Mouse (Mus musculus): ENCODE data around the gene Gp9. TPM values are rescaled to one million over a fixed set of nuclear protein-coding genes. Genes with fewer than 3 reads are reported as not detected.
A peak's percentile ranks its signal among the peaks of the same experiment; 100 is the strongest.

Gene Gp9
- polyA plus RNA-seq, 1 experiment, result 0.50 TPM

DNA sequence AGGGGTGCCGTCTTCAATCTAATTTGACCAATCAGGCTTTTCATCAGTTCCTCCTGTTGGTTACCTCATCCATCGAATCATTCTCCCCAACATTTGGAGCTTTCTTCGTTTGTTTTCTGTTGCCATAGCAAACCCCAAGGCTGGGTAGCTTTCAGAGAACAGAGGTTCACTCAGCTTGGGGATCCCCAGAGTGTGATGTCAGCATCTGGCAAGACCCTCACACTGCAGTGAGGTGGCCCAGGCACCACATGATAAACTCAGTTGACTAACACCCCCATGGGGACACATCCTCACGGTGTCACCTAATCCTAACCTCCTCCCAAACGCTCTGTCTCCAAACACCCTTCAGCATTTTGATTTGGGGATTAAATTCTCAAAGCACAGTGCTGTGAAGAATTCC lies 34.6 kb upstream of the Gp9 start:
- no peak for TF ChIP-seq GATA1 (IDR thresholded peaks at IDR 0.05; ENCODE audit: low read length)

DNA sequence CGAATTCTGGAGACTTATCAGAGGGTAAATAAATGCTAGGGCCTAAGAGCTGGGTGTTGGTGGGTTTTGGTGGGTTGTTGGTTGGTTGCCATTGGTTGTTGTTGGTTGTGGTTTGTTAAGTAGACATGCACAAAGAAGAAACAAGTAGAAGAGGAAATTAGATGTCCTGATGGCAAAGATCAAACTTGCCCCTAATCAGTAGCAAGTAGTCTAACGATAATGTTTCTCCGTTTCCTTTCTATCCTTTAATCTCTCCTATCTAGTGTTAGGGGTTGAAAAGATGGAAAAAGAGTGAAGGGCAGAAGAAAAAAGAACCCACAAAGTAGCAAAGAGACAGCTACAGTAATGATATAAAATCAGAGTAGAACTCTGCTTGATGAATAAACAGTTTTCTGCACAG lies 33.2 kb upstream of the Gp9 start:
- TF ChIP-seq GATA1 (IDR thresholded peaks at IDR 0.05; ENCODE audit: low read length), result no peak

DNA sequence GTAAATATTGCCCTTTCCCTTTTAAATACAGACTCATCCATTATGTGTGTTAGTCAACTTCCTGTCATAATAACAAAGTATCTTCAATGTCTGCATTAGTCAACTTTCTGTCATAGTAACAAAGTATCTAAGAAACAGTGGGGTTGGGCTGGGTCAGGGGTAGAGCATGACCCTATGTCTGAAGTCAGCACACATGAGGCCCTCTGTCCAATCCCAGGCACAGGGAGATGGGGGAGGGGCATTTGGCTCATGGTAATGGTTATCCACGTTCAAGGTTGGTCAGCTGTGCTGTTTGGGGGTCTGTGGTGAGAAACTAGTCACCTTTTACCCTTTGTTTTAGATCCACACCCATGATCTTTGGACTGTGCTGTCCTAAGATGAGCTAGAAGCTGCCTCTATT lies 32.6 kb upstream of the Gp9 start:
- no peak for TF ChIP-seq GATA1 (IDR thresholded peaks at IDR 0.05; ENCODE audit: low read length)

DNA sequence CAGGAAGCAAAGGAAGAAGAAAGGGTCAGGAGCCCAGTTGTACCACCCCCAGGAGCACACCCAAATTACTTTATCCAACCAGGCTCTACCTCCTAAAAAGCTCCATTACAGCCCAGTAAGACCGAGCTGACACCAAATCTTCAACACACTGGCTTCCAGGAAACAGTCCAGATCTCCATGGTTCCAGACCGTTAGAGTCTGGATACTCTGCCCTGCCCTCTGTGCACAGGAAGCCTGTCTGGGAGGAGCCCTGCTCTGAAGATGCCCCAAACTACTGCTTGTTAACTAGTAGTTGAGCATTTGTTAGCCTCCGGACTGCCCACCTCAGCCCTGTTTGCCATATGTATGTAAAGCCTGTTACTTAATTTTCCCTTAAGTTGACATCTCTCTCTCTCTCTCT lies 31.8 kb upstream of the Gp9 start:
- no peak for TF ChIP-seq GATA1 (IDR thresholded peaks at IDR 0.05; ENCODE audit: low read length)

DNA sequence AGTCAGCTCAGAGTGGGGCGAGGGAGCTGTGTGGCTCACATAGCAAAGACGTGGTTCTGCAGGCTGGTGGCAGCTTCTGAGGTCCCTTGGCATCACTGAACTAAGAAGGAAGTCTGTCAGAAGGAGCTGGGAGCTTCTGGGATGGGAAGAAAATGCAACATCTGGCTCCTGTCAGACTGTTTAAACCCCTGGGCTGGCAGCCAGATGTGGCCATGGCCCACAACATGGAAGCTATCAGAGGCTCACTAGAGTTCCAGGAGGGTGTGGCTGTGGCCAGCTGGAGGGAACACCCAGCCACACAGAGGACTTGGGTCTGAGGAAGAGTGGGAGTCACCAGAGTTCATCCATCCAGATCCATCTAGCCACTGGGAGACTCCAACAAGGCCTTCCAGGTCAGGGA lies 31.0 kb upstream of the Gp9 start:
- TF ChIP-seq GATA1 (IDR thresholded peaks at IDR 0.05; ENCODE audit: low read length), result no peak

DNA sequence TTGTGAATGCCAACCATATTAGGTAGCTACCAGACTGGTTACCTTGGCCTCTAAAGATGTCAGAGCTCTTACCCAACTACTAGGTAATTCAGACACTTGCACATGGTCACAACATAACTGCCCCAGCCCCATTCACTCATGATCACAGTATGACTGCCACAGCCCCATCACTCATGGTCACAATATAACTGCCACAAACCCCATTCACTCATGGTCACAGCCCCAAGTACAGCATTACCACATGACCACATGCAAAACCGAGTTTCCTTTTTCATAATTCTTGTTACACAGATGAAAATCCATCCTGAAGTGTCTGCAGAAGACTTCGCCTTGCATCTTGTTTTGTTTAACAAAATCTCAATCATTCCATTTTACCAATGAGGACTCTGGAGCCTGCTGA lies 29.8 kb upstream of the Gp9 start:
- TF ChIP-seq GATA1 (IDR thresholded peaks at IDR 0.05; ENCODE audit: low read length), result no peak

DNA sequence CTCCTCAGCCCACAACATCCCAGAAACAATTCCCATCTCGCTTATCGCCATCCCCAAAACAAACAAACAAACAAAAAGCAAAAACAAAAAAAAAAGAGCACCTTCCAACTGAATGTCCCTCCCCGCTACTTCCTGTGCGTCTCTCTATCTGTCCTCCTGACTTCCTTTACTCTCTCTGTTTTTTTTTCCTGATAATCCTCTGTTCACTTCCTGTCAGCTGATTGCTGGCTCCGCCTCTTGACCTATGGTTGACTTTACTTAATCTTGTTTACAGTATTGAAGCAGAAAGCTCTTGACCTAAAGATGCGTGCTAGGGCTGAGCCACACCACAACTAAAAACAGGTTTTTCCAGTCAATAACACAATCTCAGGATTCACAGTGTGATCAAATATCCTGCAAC lies 29.3 kb upstream of the Gp9 start:
- TF ChIP-seq GATA1 (IDR thresholded peaks at IDR 0.05; ENCODE audit: low read length), result no peak

DNA sequence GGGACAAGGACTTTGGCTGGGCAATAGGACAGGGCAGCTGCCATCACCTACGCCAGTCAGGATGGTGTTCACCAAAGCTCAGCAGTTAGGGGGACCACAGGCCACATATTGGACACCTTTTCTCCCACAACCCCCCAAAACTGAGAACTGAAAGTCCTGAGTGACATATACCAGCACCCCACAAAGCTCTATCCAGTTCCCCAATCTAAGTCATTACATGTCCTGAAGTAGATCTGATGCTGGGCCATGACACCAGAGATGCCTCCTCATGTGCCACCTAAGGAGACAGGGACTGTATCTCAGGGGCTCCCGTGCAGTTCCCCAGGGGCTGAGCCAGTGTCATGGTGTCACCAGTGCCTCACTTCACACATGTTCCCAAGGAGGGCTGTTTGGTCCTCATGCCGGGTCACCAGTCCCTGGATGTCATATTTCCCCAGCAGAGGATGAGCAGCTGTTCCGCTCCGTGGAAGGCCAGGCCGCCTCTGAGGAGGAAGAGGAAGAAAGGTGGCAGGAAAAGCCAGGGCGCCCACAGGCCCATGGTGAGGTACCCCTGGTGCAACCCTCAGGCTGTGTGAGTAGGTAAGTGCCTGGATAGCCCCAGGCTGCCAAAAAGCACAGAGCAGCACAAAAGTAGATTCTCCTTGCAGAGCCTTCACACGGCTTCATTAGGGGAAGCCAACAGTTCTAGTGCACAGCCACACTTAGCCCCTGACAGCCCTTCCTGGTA lies 27.5 kb upstream of the Gp9 start:
- no peak for TF ChIP-seq GATA1 (IDR thresholded peaks at IDR 0.05; ENCODE audit: low read length)

DNA sequence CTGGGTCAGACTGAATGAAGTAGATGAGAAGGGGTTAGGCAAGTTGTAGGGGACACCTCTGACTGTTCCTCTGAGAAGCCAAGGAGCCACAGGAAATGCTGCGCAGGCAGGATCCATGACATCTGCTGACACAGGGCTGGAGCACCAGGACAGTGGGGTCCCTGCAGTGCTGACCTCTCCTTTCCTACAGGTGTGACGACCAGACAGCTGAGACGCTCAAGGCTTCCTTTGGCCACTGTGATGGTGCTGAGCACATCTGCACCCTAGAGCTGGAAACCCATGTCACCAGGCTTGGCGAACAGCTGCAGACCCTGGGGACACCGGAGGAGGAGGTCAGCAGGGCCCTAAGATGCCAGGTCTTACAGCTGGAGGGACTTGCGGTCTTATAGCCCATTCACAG lies 26.3 kb upstream of the Gp9 start:
- no peak for TF ChIP-seq GATA1 (IDR thresholded peaks at IDR 0.05; ENCODE audit: low read length)

DNA sequence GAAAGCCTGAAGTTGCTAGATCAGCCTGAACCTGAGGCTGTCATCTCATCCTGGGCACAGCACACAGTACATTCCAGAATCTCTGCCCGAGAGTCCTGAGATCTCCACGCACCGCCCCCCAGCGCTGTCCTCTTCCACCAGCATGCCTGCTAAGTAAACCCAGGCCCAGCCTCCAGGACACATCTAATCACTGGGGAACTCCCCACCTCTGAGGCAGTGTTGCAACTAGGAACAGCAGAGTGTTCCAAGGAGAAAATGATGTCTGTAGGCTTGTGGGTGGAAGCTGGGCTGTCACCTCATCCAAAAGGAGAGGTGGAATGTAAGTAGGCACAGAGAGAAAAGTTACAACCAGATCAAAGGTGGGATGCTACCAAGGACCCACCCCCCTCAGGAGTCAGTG lies 22.7 kb upstream of the Gp9 start:
- no peak for TF ChIP-seq GATA1 (IDR thresholded peaks at IDR 0.05; ENCODE audit: low read length)

DNA sequence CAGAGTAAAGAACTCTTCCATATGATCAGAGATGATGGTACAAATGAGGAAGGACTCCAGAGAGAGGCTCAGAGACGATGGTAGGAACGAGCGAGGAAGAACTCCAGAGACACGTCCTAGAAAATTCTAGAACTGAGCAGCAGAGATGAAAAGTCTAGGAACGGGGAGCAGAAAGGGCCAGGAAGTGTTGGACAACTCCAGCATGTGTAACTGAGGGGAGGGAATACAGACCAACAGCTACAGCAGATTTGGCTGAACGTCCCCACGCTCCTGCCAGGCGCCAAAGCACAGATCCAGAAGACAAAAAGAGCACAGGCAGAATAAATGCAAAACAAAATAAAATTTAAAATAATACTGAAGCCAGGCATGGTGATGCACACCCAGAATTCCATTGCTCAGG lies 21.0 kb upstream of the Gp9 start:
- TF ChIP-seq GATA1 (IDR thresholded peaks at IDR 0.05; ENCODE audit: low read length), result no peak

DNA sequence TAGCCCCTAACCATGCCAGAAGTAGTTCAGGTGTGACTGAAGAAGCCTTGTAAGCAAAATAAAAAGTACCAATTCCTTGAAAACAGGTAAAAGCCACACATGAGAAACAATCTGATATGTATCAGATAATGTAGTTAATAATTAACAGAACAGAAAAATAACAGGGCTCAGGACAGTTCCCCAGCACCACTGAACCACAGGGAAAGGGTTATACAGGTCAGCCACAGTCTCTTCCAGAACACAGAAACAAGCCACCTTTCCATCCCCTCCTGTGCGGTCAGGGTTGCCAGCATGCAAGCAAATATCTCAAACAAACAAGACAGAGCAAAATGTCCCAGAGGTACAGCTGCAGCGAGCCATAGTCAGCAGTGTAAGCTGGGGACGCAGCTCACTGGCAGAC lies 18.5 kb upstream of the Gp9 start:
- TF ChIP-seq GATA1 (IDR thresholded peaks at IDR 0.05; ENCODE audit: low read length), result no peak

DNA sequence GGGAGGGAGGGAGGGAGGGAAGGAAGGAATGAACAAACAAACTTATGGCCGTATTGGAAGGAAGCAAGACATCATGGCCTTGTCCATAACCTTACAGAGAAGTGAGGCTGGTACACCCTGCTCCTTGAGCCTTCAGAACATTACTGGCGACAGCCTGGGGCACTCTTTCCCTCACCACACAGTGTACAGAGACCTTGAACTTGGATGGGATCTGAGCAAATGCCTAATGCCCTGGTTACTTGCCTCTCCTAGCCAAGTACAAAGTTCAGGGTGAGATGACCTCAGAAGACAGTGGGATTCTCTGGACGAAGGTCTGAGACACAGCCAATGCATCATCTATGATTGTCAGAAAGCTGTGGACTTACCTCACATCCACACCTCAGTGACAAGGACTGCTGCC lies 18.0 kb upstream of the Gp9 start:
- TF ChIP-seq GATA1 (IDR thresholded peaks at IDR 0.05; ENCODE audit: low read length), result no peak

DNA sequence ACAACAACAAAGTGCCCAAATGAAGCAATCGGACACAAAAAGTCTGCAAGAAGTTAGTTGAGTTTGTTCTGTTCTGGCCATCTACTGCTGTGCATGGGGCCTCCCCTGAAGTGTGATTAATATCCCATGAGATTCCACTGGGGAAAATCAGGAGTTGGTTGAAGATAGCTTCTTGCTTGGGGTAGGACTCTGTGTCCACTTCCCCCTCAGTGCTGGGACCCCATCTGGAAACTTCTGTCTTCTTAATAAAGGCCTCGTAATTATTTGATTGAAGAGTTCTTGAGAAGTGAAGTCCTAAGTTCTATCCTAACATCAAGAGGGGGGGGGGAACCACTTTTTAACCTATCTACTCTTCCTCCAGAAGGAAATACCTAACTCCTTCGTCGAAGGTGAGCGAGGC lies 15.7 kb upstream of the Gp9 start:
- no peak for TF ChIP-seq GATA1 (IDR thresholded peaks at IDR 0.05; ENCODE audit: low read length)

DNA sequence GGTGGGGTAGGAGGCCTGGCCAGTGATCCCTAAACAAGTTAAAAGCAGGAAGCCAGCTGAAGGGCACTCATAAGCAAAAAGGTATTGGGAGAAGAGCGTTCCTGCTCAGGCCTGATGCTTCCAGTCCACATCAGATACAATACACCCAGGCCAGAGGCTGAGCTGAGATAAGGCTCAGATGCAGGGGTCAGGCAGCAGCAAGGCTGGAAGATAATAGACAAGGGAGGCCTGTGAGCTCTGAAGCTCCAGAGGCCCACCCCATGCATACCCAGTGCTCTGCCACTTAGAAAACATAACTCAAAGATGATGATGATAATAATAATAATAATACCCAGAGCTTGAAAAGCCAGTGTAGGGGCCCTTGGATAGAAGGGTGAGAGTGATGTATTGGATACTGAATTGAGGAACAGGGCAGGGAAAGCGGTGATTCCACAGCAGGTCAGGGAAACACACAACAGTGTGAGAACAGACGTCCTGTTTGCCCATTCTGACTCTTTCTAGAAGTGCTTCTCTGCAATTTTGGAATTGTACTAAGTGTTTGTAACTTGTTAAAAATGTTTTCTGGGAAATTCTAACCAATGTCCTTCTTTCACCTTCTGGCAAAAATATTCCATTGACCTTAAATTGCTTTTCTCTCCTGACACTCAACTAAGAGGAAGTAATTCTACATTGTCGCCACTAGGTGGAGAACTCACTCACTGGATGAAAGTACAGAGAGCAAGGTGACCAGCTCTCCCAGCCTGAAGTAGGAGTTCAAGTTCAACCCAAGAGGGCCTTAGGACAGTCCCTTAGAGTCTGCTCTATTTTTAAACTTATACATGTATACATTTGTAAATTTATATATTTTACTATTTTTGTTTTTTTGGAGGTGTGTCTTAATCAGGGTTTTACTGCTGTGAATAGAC lies 14.2 kb upstream of the Gp9 start:
- TF ChIP-seq GATA1 (IDR thresholded peaks at IDR 0.05; ENCODE audit: low read length), result peak; percentile 94

DNA sequence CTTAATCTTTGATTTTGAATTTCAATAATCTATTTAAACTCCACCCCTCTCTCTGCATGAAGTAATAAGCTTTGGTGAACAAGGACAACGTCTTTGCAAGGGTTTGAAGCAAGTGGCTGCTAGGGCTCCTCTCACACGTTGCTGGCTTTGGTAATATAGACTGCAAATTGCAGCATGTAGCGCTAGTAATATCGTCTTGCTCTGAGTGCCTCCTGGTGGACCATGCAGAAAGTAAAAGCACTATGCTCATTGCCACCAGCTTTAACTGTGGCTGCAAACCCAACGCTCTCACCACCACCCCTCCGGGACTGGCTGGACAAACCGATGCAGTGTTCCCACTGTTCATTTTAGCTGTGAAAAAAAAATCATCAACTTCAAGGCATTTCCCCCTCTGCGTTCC lies 7.2 kb upstream of the Gp9 start:
- no peak for TF ChIP-seq GATA1 (IDR thresholded peaks at IDR 0.05; ENCODE audit: low read length)

DNA sequence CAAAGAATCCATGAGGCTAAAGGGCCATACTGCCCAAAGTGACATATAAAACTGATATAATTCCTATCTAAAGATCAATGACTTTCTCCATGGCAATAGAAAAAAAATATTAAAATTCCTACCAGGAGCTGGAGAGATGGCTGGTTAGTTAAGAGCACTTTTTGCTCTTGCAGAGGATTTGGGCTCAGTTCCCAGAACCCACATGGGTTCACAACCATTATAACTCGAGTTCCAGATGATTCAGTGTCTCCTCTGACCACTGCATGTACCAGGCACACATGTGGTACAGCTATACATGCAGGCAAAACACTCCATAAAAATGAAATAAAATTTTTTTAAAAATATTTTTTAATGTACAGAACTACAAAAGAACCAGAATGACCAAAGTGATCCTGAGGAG lies 3.4 kb upstream of the Gp9 start:
- TF ChIP-seq GATA1 (IDR thresholded peaks at IDR 0.05; ENCODE audit: low read length), result no peak
